Mouse (Mus musculus): ENCODE data around the gene Rpl35a. TPM values are rescaled to one million over a fixed set of nuclear protein-coding genes. Genes with fewer than 3 reads are reported as not detected.

Rpl35a gene
- 615 and 659 TPM in 2 replicates for total RNA-seq (2014; rRNA removed; ENCODE audit: low replicate concordance)
- 490 and 528 TPM in 2 replicates for polyA plus RNA-seq (2015; fragmentation: Nextera tagmentation; extraction: Ambion mirVana)

DNA sequence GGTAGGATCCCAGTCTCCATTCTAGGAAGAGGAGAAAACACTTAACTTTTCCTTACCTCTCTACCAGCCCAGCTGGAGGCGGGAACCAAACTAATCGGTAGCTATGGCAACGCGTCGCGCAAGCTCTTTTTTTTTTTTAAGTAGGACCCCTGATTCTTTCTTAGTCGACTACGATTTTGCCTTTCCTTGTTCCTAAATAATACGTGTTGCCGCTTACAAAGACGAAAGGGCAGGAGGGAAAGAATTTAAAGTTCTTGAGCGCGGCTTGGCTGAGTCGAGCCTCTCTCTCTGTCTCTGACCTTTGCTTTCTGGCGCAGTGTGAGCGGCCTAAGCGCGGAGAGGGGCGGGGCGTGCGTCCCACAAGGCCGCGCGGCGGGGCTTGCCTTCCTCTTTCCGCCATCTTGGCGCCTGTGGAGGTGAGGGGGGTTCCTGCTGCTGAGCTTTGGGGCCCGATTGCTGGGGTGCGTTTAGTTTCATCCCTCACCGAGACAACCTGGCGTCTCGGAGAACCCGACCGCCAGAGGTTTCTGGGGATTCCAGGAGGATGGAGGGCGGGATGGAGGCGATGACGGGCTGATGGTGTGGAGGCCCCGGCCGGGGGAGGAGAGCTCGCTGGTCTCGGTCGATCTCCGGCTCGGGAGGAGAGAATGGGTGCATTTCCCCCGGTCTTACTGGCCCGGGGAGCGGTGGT, at the start of gene Rpl35a, which contains the start of gene Iqcg:
TSS of gene Rpl35a (plus strand) at position 359 of the 691 bp plus-strand sequence.
TSS of gene Iqcg (minus strand) at position 124 of the 691 bp plus-strand sequence.
- H3K4me2 ChIP-seq (ENCODE audit: low read depth, low read length): peak within 1 kb of the TSS; percentile 78
- TF ChIP-seq EP300 (IDR thresholded peaks at IDR 0.05; ENCODE audit: low read depth): peak; percentile 93
- no peak for TF ChIP-seq CTCF (IDR thresholded peaks at IDR 0.05; ENCODE audit: low read depth)
- DNase-seq (ENCODE audit: low spot score) (peak; percentile 94), ATAC-seq (ENCODE audit: insufficient read depth, low read depth) (peak; percentile 93)
- WGBS: under 1% methylated on average over 46 of the region's 47 CpGs
- H3K27me3 ChIP-seq (ENCODE audit: control insufficient read depth, insufficient read depth, low read length): no peaks in the 10 kb centered on the region
- H3K4me3 ChIP-seq (ENCODE audit: low read depth, low read length): peak within 1 kb of the TSS; percentile 91
- peak within 1 kb of the TSS; percentile 93 for H3K9ac ChIP-seq (replicated peaks; ENCODE audit: low read depth, low read length)
- no peaks in the 10 kb centered on the region for H3K9me3 ChIP-seq (replicated peaks; ENCODE audit: control insufficient read depth, low read length)
- peaks cover 9% of the 10 kb centered on the region for H3K4me1 ChIP-seq (ENCODE audit: control insufficient read depth, insufficient read depth)
- peaks cover 31% of the 10 kb centered on the region for H3K36me3 ChIP-seq (replicated peaks; ENCODE audit: control insufficient read depth, insufficient read depth, low read length)
- H3K27ac ChIP-seq (ENCODE audit: low read depth): peak within 1 kb of the TSS; percentile 91

DNA sequence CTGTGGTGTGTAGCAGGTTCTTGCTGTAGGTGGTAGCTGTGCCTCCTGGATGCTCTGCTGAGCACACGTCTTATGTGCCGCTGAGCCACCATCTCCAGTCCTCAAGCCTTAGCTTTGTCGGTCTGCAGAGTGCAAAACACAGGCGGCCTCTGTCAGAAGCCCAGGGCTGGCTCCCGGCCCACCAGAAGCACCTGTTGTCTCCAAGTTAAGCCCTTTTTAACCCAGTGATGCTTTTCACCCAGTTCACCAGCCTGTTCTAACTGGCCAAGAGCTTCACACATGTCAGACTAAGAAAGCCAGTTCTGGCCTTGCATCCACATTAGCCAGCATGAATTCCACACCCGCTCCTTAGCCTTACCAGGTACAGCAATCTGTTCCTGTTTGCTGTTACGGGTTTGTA, 49.4 kb upstream of the Rpl35a start:
- 91% methylated on average over 7 of the region's 7 CpGs for WGBS
- no peak overlapping the region for H3K4me3 ChIP-seq (ENCODE audit: low read depth, low read length)
- no peak overlapping the region for H3K27ac ChIP-seq (ENCODE audit: low read depth)
- peaks cover 63% of the 10 kb centered on the region for H3K36me3 ChIP-seq (replicated peaks; ENCODE audit: control insufficient read depth, insufficient read depth, low read length)
- TF ChIP-seq EP300 (IDR thresholded peaks at IDR 0.05; ENCODE audit: low read depth): no peak
- no peak for TF ChIP-seq CTCF (IDR thresholded peaks at IDR 0.05; ENCODE audit: low read depth)
- H3K9ac ChIP-seq (replicated peaks; ENCODE audit: low read depth, low read length): no peak overlapping the region
- H3K9me3 ChIP-seq (replicated peaks; ENCODE audit: control insufficient read depth, low read length): no peaks in the 10 kb centered on the region
- H3K27me3 ChIP-seq (ENCODE audit: control insufficient read depth, insufficient read depth, low read length): no peaks in the 10 kb centered on the region
- ATAC-seq (ENCODE audit: insufficient read depth, low read depth): no peak
- no peak overlapping the region for H3K4me2 ChIP-seq (ENCODE audit: low read depth, low read length)
- H3K4me1 ChIP-seq (ENCODE audit: control insufficient read depth, insufficient read depth): 0 out of 2 replicates have a peak, but pooled peaks cover 5% of the 10 kb centered on the region
- DNase-seq (ENCODE audit: low spot score): no peak

DNA sequence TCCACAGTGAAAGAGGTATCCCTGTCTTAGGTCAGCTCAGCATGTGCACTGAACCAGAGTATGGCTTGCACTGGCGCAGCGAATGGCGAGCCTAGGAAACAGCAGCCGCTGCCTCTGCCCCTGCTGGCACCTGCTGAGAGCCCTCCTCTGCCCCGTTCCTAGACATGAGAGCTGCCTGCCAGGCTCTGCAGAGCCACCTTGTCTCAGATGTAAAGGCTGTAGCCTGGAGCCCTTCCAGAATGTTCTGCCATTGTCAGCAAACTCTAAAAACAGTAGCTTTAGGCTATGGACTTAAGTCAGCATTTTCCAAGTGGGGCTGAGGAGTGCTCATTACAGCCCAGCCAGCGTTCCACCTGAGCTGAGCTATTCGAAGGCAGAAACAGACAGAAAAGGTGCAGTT, 48.8 kb upstream of the Rpl35a start:
- H3K27ac ChIP-seq (ENCODE audit: low read depth): no peak overlapping the region
- WGBS: 77% methylated on average over 7 of the region's 7 CpGs
- no peaks in the 10 kb centered on the region for H3K9me3 ChIP-seq (replicated peaks; ENCODE audit: control insufficient read depth, low read length)
- H3K4me3 ChIP-seq (ENCODE audit: low read depth, low read length): no peak overlapping the region
- H3K36me3 ChIP-seq (replicated peaks; ENCODE audit: control insufficient read depth, insufficient read depth, low read length): peaks cover 64% of the 10 kb centered on the region
- no peak overlapping the region for H3K9ac ChIP-seq (replicated peaks; ENCODE audit: low read depth, low read length)
- ATAC-seq (ENCODE audit: insufficient read depth, low read depth): no peak
- 0 out of 2 replicates have a peak, but pooled peaks cover 5% of the 10 kb centered on the region for H3K4me1 ChIP-seq (ENCODE audit: control insufficient read depth, insufficient read depth)
- TF ChIP-seq CTCF (IDR thresholded peaks at IDR 0.05; ENCODE audit: low read depth): no peak
- no peak for TF ChIP-seq EP300 (IDR thresholded peaks at IDR 0.05; ENCODE audit: low read depth)
- H3K27me3 ChIP-seq (ENCODE audit: control insufficient read depth, insufficient read depth, low read length): no peaks in the 10 kb centered on the region
- H3K4me2 ChIP-seq (ENCODE audit: low read depth, low read length): no peak overlapping the region
- no peak for DNase-seq (ENCODE audit: low spot score)

DNA sequence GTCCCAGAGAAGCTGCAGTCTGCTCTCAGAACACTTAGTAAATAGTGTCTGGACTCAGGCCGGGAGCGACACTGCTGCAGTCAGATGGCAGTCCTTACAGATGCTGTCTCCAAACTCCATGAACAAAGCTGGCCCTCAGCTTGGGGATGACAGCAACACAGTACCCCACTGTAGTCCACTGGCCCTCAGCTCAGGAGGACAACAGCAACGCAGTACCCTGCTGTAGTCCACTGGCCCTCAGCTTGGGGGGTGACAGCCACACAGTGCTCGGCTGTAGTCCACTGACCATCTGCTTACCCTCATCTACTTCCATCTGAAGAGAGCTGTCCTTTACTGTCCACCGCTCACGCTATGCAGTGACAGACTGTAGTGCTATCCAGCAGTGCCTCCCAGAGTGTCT, 46.1 kb upstream of the Rpl35a start:
- Histone ChIP-seq H3K4me3 (ENCODE audit: low read depth, low read length) (no peak overlapping the region), H3K36me3 (replicated peaks; ENCODE audit: control insufficient read depth, insufficient read depth, low read length) (peaks cover 87% of the 10 kb centered on the region), H3K27ac (ENCODE audit: low read depth) (no peak overlapping the region), H3K4me1 (ENCODE audit: control insufficient read depth, insufficient read depth) (0 out of 2 replicates have a peak, but pooled peaks cover 5% of the 10 kb centered on the region), H3K27me3 (ENCODE audit: control insufficient read depth, insufficient read depth, low read length) (no peaks in the 10 kb centered on the region), H3K9me3 (replicated peaks; ENCODE audit: control insufficient read depth, low read length) (no peaks in the 10 kb centered on the region), H3K4me2 (ENCODE audit: low read depth, low read length) (no peak overlapping the region), H3K9ac (replicated peaks; ENCODE audit: low read depth, low read length) (no peak overlapping the region)
- WGBS: 86% methylated on average over 6 of the region's 6 CpGs
- no peak for DNase-seq (ENCODE audit: low spot score)
- ATAC-seq (ENCODE audit: insufficient read depth, low read depth): no peak
- TF ChIP-seq CTCF (IDR thresholded peaks at IDR 0.05; ENCODE audit: low read depth): no peak
- no peak for TF ChIP-seq EP300 (IDR thresholded peaks at IDR 0.05; ENCODE audit: low read depth)

- Histone ChIP-seq H3K9me3 (replicated peaks; ENCODE audit: control insufficient read depth, low read length) (no peaks in the 10 kb centered on the region), H3K4me1 (ENCODE audit: control insufficient read depth, insufficient read depth) (0 out of 2 replicates have a peak, but pooled peaks cover 6% of the 10 kb centered on the region), H3K27me3 (ENCODE audit: control insufficient read depth, insufficient read depth, low read length) (no peaks in the 10 kb centered on the region), H3K4me3 (ENCODE audit: low read depth, low read length) (no peak overlapping the region), H3K27ac (ENCODE audit: low read depth) (no peak overlapping the region), H3K36me3 (replicated peaks; ENCODE audit: control insufficient read depth, insufficient read depth, low read length) (peaks cover 65% of the 10 kb centered on the region), H3K4me2 (ENCODE audit: low read depth, low read length) (no peak overlapping the region), H3K9ac (replicated peaks; ENCODE audit: low read depth, low read length) (no peak overlapping the region)
- TF ChIP-seq CTCF (IDR thresholded peaks at IDR 0.05; ENCODE audit: low read depth) (no peak), EP300 (IDR thresholded peaks at IDR 0.05; ENCODE audit: low read depth) (no peak)
- ATAC-seq (ENCODE audit: insufficient read depth, low read depth) (no peak), DNase-seq (ENCODE audit: low spot score) (no peak)
- WGBS: 89% methylated on average over 5 of the region's 5 CpGs
Observed at GRCm38 (mm10) chr16:33013801-33014200, 42.5 kb upstream of the Rpl35a start.
